Mouse (Mus musculus) forebrain, embryonic 15.5 days (tissue): ENCODE results near the gene Gipc1. TPM values are rescaled to one million over a fixed set of nuclear protein-coding genes. Genes with fewer than 3 reads are reported as not detected.

Experiments
- ATAC-seq: fragments of 200-750 bp; cut with Nextera tagmentation; replicated peaks from 2 replicates; pipeline ENCODE4 v1.8.0; 2017; ENCODE audit warnings: mild to moderate bottlenecking, moderate TSS enrichment, moderate library complexity
- H3K27ac ChIP-seq: fragments of 300-500 bp; sonication (generic); replicated peaks from 2 replicates; pipeline ENCODE4 v1.5.1; 2015; ENCODE audit warnings: mild to moderate bottlenecking, inconsistent platforms
- H3K27me3 ChIP-seq: fragments of 300-500 bp; sonication (generic); 2 replicates; pipeline ENCODE4 v1.6.1; 2015; ENCODE audit warnings: inconsistent platforms
- H3K36me3 ChIP-seq: fragments of 300-500 bp; sonication (generic); 2 replicates; pipeline ENCODE4 v1.6.1; 2015; ENCODE audit warnings: mild to moderate bottlenecking, inconsistent platforms
- H3K4me1 ChIP-seq: fragments of 300-500 bp; sonication (generic); 2 replicates; pipeline ENCODE4 v1.6.1; 2015; ENCODE audit warnings: inconsistent platforms
- H3K4me2 ChIP-seq: fragments of 300-500 bp; sonication (generic); replicated peaks from 2 replicates; pipeline ENCODE4 v1.6.1; 2015; ENCODE audit warnings: mild to moderate bottlenecking, inconsistent platforms
- H3K4me3 ChIP-seq: fragments of 300-500 bp; sonication (generic); 2 replicates; pipeline ENCODE4 v1.5.1; 2015; ENCODE audit warnings: mild to moderate bottlenecking, inconsistent platforms
- H3K9ac ChIP-seq: fragments of 300-500 bp; sonication (generic); replicated peaks from 2 replicates; pipeline ENCODE4 v1.6.1; 2015; ENCODE audit warnings: mild to moderate bottlenecking, inconsistent platforms
- H3K9me3 ChIP-seq: fragments of 300-500 bp; sonication (generic); 2 replicates; pipeline ENCODE4 v1.6.1; 2016; ENCODE audit warnings: inconsistent platforms
- WGBS: fragments of 180-500 bp; shearing (Covaris S2); methylation state at CpG from one replicate; pipeline ENCODE4 v1.1.7; 2015; ENCODE audit warnings: mixed read lengths; 5-methylcytosine and 5-hydroxymethylcytosine counted together
- polyA plus RNA-seq: library from polyadenylated mRNA; unstranded; fragments of >200 nt; fragmentation: Nextera tagmentation; extraction: Ambion mirVana; gene quantifications from 2 replicates; pipeline ENCODE4 v1.2.1, GENCODE M21; 2015

The Gipc1 gene
- polyA plus RNA-seq, 1 experiment from 2014 or later, result 161 TPM

- no peaks in the 10 kb centered on the region for H3K27me3 ChIP-seq
- no peak overlapping the region for H3K4me3 ChIP-seq
- H3K4me1 ChIP-seq, result no peaks in the 10 kb centered on the region
- no peak overlapping the region for H3K9ac ChIP-seq
- H3K9me3 ChIP-seq, result no peaks in the 10 kb centered on the region
- no peaks in the 10 kb centered on the region for H3K36me3 ChIP-seq
- WGBS, result 73% methylated on average over 8 of the region's 8 CpGs
- no peak for ATAC-seq
- H3K4me2 ChIP-seq, result no peak overlapping the region
- H3K27ac ChIP-seq, result no peak overlapping the region
Observed at GRCm38 (mm10) chr8:83707554-83707953, 55.1 kb downstream of the Gipc1 start.

Other genes starting within 250 kb of the Gipc1 start
- gene Scoc, start 194.3 kb upstream of the Gipc1 start, polyA plus RNA-seq, result 208 and 220 TPM in 2 replicates
- gene Olfr370, start 116.9 kb upstream of the Gipc1 start, polyA plus RNA-seq, result 0.06 and 0.08 TPM in 2 replicates
- gene Ndufb7, start 86.0 kb upstream of the Gipc1 start, polyA plus RNA-seq, result 327 and 356 TPM in 2 replicates
- 683 and 712 TPM in 2 replicates for gene Tecr, start 44.7 kb upstream of the Gipc1 start, polyA plus RNA-seq
- gene Dnajb1, start 44.5 kb upstream of the Gipc1 start, polyA plus RNA-seq, result 59.8 and 63.0 TPM in 2 replicates
- 0.82 and 1.2 TPM in 2 replicates for gene Ptger1, start 14.0 kb downstream of the Gipc1 start, polyA plus RNA-seq
- 29.8 and 33.1 TPM in 2 replicates for gene Pkn1, start 46.5 kb downstream of the Gipc1 start, polyA plus RNA-seq
- gene Ddx39, start 62.5 kb downstream of the Gipc1 start, polyA plus RNA-seq, result 121 and 124 TPM in 2 replicates
- gene Adgre5, start 88.6 kb downstream of the Gipc1 start, polyA plus RNA-seq, result 8.7 and 8.8 TPM in 2 replicates
- 56.2 and 57.0 TPM in 2 replicates for gene Adgrl1, start 247.4 kb downstream of the Gipc1 start, polyA plus RNA-seq